Mouse (Mus musculus): ENCODE measurements around the gene Suv39h2.

Suv39h2 gene

DNA sequence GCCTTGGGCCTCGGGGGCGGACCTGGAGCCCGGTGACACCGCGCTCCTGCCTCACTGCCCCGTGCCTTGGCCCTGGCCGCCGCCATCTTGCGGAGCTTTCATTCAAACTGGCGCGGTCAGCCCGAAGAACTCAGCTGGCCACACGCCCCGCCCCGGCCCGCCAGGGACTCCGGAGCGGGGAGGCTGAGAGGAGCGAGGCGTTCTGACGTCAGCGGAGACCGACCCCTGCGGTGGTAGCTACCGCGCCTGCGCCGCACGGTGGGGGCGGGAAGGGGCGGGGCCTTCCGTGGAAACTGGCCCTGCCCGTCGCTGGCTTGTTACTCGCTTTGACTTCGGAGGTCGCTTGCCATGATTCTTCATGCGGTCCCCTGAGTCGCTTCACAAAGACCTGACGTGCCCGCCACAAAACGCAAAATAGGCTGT, at the start of gene Suv39h2:
Gene Suv39h2 (minus strand): TSS at position 171 of the 423 bp plus-strand sequence.
- peak; percentile 95 for DNase-seq (ENCODE audit: low read depth, low spot score)

DNA sequence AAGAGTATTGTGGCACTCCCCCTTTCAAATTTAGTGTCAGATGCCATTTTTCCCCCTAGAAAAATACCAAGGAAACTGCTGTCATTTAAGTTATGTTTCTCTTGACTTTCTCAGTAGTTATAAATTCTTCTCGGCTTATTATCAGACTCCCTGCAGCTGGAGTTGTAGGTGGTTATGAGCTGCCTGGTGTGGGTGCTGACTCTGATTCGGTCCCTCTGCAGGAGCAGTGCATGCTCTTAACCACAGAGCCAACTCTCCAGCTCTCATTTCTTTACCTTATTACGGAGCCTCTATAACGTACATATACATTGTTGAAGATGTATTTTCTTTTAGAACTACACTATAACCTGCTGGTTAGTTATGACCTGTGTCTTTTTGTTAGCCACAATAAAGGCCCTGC, 47.7 kb upstream of the Suv39h2 start:
- no peak for DNase-seq (ENCODE audit: low read depth, low spot score)

DNA sequence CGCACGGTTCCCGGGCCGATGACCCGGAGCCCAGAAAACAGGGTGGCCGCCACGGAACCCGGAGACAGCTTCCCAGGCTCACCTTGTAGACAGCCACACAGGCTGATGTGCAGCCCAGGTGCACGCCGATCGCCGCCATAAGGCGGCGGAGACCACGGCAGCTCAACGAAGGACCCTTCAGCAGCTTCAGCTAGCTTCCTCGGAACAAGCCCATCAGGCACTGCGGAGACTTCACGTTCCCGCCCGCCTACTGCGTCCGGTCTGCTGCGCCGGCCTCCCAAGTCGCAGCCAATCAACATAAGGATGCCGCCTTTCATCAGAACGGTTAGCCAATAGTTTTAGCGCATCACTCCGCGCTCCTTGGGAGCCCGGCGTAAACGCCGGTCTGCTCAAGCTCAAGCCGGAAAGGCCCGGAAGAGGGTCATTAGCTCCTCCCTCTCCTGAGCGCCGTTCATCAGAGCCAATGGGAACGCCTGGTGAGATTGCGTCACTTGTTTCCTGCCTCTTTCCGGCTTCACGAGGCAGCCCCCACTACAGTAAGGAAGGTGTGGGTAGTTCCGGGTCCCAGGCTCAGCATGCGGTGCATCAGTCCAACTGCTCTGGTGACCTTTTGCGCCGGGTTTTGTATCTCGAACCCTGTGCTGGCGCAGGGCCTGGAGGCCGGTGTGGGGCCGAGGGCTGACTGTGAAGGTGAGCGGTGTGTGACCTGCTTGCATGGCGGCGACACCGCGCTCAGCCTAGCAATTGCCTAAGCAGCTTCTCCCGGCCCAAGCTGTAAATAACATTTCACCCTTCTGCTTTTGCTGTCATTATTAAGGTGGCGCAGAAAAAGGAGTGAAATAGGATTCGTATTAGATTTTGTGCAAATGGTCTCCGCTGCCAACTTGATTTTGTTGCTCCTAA, 38.0 kb upstream of the Suv39h2 start, which contains the start of the genes Gm45902, Hspa14 and Cdnf:
Gene Gm45902 (minus strand): TSS at position 239 of the 903 bp plus-strand sequence.
Gene Hspa14 (minus strand): TSS at position 263 of the 903 bp plus-strand sequence.
Gene Cdnf (plus strand): TSS at position 479 of the 903 bp plus-strand sequence.
- DNase-seq (ENCODE audit: low read depth, low spot score) = peak; percentile 95

DNA sequence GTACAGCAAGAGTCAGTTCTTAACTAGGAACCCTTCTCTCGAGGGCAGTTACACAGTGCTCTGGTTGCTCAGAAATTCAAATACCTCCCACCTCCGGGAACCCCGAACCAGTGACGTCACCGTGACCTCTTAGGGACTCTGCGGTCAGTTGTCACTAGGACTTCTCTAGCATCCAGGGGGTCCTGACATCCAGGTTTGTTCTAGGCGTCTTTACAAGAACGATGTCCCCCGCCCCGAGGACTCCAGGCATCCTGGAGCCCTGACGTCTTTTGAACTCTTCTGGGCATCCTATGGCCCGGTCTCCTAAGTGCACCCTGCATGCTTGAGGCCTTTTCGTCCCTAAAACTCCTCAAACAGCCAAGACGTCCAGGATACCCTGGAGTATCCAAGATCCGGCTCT, 37.2 kb upstream of the Suv39h2 start:
- peak; percentile 22 for DNase-seq (ENCODE audit: low read depth, low spot score)

DNA sequence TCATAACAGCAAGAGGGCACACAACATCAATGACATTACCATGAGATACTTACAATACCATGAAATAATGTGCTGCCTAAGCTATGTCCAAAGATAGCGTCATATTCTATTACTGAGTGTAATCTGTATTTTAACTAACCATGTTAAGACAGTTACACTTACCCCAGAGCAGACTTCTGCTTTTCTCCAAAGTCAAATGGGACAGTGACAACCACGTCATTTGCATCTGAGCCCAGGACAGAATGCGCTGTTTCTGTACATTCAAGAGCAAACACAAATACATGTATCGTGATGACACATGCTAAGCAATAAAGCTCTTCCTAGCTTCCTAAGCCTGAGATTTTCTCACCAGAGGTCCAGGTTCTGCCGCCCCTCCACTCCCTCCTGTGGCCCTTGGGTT, 26.1 kb upstream of the Suv39h2 start:
- DNase-seq (ENCODE audit: low read depth, low spot score) = no peak

DNA sequence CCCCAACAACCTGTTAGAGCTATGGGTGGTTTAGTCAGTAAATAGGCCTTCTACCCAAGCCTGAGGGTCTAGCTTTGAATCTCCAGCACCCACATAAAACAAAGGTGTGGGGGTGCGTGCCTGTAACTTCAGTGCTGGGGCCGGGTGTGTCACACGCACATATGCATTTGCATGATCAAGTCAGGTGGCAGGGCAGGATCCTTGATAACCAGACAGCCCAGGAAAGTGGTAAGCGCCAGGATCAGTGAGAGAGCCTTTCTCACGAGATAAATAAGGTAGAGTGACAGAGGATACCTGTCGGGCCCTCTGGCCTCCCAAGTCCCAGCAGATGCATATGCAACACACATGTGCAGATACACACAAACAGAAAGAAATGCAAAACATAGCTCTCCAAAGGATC, 24.7 kb upstream of the Suv39h2 start:
- DNase-seq (ENCODE audit: low read depth, low spot score) = no peak

DNA sequence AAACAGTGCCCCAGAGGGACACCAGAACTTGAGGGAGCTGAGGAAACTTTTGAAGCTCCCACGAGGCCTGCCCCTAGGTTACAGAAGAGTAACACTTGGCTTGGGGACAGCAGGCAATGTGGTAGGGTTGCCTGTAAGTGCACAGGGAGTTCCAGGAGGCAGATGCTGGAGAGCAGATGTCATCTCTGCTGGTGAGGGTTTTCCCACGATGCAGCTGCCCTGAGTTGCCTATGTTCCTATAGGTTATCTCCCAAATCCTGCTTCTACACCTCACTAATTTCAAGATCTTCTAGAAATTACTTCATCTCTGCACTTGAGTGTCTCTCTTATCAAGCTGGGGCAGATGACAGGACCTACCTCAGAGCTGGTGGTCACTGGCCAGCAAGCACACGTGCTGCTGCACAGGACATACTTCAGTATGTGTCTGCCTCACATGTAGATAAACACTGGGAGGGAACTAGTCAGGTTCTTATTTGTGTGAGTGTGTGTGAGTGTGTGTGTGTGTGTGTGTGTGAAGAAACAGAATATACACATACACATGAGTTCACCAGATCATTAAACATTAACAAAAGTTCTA, 19.1 kb upstream of the Suv39h2 start:
- DNase-seq (ENCODE audit: low read depth, low spot score) = no peak

DNA sequence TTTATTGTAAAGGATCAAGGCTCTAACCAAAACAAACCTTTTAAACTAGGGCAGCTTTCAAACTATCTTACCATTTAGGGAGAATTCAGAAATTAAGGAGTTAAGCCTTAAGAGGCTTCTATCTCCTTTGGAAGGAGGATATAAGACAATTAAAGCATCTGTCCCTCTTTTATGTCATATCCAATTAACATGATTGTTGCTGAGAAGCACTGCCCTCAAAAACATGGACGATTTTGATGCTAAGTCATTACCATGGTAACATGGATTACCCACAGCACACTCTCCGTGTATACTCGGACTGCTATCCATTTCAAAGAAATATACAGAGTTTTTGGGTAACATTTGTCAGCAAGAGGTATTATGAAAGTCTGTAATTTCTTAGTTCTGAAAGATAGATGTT, 15.0 kb upstream of the Suv39h2 start:
- DNase-seq (ENCODE audit: low read depth, low spot score) = no peak

DNA sequence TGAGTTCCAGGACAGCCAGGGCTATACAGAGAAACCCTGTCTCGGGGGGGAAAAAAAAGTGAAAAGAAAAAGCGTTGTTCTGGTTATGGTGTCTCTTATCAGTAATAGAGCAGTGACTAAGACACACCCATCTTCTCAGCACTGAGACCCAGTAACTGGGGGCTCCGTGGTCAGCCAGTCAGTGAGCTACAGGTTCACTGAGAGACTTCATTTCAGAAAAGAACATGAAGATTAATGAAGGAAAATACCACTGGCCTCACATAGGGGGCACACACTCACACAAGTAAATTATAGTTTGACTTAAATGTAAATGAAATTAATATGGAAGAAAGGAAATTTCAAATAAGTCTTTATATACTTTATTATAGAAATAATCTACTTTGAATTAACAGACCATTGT, 5.4 kb upstream of the Suv39h2 start:
- no peak for DNase-seq (ENCODE audit: low read depth, low spot score)

DNA sequence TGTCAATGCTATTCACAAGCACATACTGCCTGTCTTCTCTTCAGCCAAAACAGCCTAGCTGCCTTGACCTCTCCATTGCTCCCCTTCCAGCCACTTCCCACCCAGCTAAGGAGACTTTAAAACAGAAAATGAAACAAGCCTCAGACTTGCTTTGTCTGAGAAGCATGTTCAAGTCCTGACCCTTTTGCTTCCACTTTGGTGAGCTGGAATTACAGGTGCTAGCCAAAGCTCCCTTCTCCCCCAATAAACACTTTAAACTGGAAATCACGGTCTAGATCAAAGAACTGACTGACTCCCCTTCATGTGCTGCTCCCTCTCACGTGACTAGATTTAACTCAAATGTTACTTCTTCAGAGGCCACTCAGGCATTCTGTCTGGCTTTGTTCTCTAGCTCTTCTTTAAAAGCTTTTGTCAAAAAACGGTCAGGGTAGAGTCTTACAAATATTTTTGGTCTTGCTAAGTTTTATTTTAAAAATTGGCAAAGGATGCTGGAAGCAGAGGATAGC, 968 bp upstream of the Suv39h2 start:
- no peak for DNase-seq (ENCODE audit: low read depth, low spot score)

DNA sequence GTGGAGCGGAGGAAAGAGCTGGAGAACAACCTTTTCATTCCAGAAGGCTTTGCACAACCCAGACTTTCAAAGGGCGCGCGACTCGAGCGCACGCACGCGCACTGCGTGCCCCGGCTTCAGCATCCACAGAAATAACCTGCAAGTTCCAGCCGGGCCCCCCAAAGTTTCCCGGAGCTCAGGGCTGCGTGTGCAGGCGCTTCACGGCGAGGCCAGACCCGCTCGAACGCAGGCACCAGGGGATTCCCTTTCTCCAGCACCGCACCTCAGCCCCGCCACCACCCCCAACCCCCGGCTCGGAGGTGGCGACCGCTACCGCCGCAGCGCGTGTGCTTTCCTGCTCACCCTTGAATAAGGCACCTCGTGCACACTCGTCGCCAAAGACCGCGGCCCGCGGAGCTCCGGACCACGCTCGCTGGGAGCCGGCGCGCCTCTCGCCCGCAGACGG, 448 bp downstream of the Suv39h2 start:
- peak; percentile 71 for DNase-seq (ENCODE audit: low read depth, low spot score)

DNA sequence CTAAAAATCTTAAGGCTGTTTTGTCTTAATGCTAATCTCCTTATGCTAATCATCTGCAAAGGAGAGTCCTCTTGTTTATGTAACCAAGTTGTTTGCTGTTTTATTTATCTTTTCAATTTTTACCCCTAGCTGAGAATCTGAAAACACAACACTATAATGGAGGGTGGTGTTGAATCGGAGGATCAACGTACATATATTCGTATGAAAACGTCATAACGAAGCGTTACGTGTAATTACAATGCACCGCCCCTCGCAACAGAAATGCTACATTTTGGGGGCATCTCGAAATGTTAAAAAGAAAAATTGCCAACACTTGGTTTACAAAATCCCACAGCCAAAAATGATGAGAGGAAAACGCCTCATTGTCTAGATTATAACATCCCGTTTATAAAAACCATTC, 940 bp downstream of the Suv39h2 start:
- peak; percentile 7 for DNase-seq (ENCODE audit: low read depth, low spot score)

DNA sequence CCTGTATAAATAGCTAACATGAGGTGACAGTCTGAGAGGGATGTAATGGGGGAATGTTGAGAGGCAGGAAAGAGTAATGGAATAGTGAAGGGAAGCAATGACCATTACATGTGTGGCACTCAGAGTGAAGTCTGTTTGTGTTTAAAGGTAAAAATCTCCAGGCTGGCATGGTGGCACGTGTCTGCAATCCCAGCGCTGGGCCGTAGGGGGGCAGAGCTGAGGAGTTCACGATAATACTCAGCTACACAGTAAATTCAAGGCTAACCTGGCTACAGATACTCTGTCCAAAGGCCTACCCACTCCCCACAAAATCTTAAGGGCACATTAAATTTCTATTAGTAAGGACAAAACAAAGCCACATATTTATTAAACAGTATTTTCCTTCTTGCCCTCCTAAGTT, 18.2 kb downstream of the Suv39h2 start:
- no peak for DNase-seq (ENCODE audit: low read depth, low spot score)

DNA sequence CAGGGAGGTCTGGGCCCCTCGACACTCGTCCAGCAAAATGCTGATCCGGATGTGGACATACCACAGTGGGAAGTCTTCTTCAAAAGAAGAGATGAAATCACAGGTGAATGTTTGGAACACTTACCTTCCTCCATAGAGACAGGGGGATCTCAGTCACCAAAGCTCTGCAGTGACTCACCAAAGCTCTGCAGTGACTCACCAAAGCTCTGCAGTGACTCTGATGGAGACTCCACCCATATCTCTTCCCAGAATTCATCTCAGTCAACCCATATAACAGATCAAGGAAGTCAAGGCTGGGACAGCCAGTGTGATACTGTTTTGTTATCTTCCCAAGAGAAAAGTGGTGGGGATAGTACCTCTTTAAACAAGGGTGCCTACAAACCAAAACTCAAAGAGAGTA, 21.7 kb downstream of the Suv39h2 start:
- DNase-seq (ENCODE audit: low read depth, low spot score) = no peak

DNA sequence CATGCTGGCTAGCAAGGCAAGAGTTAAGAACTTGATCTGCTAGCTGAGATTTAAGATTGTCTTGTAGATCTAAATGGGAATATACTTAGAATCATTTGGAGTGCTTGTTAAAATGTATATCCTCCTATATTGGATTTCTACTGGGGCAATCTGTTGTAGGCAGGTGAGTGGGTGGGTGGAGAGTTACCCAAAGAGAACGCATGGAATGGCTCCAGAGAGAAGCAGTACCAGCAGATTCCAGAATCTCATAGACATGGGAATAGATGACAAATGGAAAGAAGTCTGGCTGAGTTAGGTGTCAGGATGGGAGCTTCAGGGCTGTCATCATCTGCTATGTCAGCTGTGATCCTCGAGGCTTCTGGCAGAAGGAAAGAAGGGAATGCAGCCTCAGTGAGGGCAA, 25.4 kb downstream of the Suv39h2 start:
- DNase-seq (ENCODE audit: low read depth, low spot score) = no peak

DNA sequence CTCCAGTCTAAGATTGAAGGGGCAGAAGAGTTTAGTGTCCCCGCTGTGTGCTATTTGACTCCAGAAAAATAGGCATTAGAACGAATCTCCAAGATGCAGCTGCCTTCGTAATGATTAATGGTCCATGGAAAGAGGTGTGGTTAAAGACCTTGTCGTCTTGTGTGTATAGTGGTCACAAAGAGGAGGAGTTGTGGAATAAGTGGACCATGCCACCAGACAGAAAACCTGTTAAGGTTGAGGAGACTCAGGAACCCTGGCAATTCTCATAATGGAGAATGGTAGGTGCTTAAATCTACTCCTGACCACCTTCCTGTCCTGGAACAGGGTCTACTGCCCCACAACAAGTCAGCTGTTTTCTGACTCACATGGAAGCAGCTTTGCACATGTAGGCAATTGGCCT, 28.8 kb downstream of the Suv39h2 start:
- no peak for DNase-seq (ENCODE audit: low read depth, low spot score)

DNA sequence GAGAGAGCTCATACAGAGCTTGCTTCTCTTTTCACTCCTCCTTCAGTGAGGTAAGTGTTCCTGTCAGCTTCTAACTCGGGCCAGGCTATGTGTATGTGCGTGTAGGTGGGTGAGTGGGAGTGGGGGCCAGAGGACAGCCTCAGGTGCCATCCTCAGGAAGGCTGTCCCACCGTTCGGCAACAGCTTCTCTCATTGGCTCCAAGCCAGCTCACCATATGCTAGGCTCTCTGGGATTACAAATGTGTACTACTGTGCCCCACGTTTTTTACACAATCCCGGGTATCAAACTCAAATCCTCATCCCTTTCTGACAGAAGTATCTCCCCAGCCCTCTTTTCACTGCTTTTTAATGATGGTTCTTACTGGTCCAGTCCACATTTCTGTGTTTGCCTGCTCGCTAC, 30.6 kb downstream of the Suv39h2 start:
- no peak for DNase-seq (ENCODE audit: low read depth, low spot score)

DNA sequence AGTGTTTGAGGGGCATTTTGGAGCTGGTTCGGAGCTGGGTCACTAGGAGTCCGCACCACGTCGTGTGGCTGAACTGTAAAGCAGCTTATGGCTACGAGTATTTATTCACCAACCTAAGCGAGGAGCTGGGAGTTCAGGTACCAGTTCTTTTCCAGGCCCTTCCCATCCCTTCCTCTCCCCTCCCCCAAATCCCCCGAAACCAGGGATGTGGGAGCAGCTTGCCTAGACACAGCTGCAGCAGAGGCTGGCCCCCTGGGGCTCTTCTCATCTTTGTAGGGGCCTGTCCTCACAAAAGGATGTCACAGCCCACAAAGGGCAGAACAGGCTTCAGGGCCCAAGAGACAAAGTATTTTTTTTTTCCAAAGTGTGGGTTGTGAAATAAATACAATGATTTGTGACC, 36.9 kb downstream of the Suv39h2 start:
- no peak for DNase-seq (ENCODE audit: low read depth, low spot score)

DNA sequence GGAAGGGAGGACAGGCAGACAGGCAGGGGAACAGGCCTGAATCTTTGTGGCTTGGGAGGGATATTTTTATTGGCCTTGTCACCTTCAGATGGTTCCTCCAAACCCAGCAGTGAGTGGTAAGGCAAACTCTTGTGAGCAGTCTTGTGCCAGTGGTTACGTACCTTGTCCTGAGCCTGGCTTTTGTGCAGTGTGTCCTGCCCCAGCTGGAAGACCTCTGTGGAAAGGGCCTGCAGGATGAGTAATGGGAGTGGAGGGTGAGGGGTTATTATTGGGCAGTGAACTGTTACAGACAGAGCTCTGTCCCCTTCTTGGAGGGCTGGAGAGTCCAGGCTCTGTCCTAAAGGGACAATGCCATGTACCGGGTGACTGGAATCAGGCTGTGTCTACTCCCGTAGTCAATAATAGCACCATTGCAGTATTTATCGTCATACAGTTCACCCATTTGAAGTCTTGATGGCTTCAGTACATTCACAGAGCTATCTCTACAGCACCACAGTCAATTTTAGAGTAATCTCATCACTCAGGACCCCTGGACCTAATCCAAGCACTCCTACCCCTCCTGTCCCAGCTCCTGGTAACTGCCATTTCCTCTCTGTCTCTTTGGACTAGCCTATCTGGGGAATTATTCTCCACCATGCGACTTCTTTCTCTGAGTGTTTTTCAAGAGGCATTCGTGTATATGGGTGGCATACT, 39.3 kb downstream of the Suv39h2 start:
- no peak for DNase-seq (ENCODE audit: low read depth, low spot score)

DNA sequence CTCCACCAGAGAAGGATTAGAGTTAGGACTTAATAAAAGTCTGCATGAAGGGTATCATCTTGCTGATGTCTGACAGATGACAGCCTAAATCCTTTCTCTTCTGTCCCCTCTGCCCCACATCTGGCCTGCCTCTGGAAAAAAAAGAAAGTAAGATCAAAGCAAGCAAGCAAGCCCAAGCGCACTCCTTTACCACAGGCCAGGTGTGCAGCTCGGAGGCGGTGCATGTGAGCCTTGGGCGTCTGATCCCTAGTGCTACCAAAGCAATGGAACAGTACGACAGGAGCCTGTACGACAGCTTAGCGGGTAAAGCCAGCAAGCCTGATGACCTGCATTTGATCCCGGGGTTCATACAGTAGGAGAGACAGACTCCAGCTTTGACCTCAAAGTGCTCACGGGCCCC, 43.9 kb downstream of the Suv39h2 start:
- no peak for DNase-seq (ENCODE audit: low read depth, low spot score)

DNA sequence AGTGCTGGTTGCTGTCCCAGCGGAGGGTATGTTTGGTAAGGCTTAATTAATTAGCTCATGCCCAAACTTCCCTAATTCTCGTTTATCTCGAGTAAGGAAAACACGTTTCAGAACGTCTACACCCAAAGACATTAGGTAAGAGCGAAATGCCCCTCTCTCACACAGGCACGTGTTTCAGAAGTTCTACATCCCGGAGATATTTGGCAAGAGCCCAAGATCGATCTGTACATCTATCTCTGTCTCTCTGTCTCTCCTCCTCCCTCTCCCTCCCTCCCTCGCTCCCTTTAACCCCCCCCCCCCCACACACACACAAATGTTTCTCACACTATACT, 50.3 kb downstream of the Suv39h2 start:
- no peak for DNase-seq (ENCODE audit: low read depth, low spot score)
